Mouse (Mus musculus): ENCODE results near the gene Mylk. TPM values are rescaled to one million over a fixed set of nuclear protein-coding genes. Genes with fewer than 3 reads are reported as not detected.

Gene Mylk
- total RNA-seq, 2 experiments from 2014 or later: 13.8 to 15.7 TPM

GRCm38 (mm10) chr16:34839704-34840331 lies 94.8 kb downstream of the Mylk start:
- DNase-seq (ENCODE audit: low spot score in 2 of 2): no peak

- DNase-seq (ENCODE audit: low spot score in 2 of 2): no peak
These were observed 99.8 kb downstream of the Mylk start for GRCm38 (mm10) chr16:34844783-34845182.

GRCm38 (mm10) chr16:34847638-34848037 lies 102.6 kb downstream of the Mylk start:
- DNase-seq (ENCODE audit: low spot score in 2 of 2): no peak

- no peak for DNase-seq (ENCODE audit: low spot score in 2 of 2)
These were observed 109.1 kb downstream of the Mylk start for GRCm38 (mm10) chr16:34854066-34854465.

GRCm38 (mm10) chr16:34855136-34855535 lies 110.1 kb downstream of the Mylk start:
- no peak for DNase-seq (ENCODE audit: low spot score in 2 of 2)

GRCm38 (mm10) chr16:34855751-34856150 lies 110.7 kb downstream of the Mylk start:
- no peak for DNase-seq (ENCODE audit: low spot score in 2 of 2)

- no peak for DNase-seq (ENCODE audit: low spot score in 2 of 2)
These were observed 112.6 kb downstream of the Mylk start for GRCm38 (mm10) chr16:34857631-34858030.

GRCm38 (mm10) chr16:34860761-34861160 lies 115.8 kb downstream of the Mylk start:
- DNase-seq (ENCODE audit: low spot score in 2 of 2): no peak

- DNase-seq (ENCODE audit: low spot score in 2 of 2): no peak
These were observed 116.8 kb downstream of the Mylk start for GRCm38 (mm10) chr16:34861744-34862365.

- no peak for DNase-seq (ENCODE audit: low spot score in 2 of 2)
These were observed 120.4 kb downstream of the Mylk start for GRCm38 (mm10) chr16:34865373-34865772.

GRCm38 (mm10) chr16:34867217-34867616 lies 122.2 kb downstream of the Mylk start:
- DNase-seq (ENCODE audit: low spot score in 2 of 2): no peak

GRCm38 (mm10) chr16:34880031-34880778 lies 135.2 kb downstream of the Mylk start:
- DNase-seq (ENCODE audit: low spot score in 2 of 2): no peak

- no peak for DNase-seq (ENCODE audit: low spot score in 2 of 2)
These were observed 135.8 kb downstream of the Mylk start for GRCm38 (mm10) chr16:34880815-34881214.

GRCm38 (mm10) chr16:34887037-34887436 lies 142.0 kb downstream of the Mylk start:
- DNase-seq (ENCODE audit: low spot score in 2 of 2): no peak

- no peak for DNase-seq (ENCODE audit: low spot score in 2 of 2)
These were observed 149.0 kb downstream of the Mylk start for GRCm38 (mm10) chr16:34894016-34894415.

GRCm38 (mm10) chr16:34895916-34896315 lies 150.9 kb downstream of the Mylk start:
- no peak for DNase-seq (ENCODE audit: low spot score in 2 of 2)

- DNase-seq (ENCODE audit: low spot score in 2 of 2): no peak
These were observed 152.0 kb downstream of the Mylk start for GRCm38 (mm10) chr16:34896996-34897395.

- no peak for DNase-seq (ENCODE audit: low spot score in 2 of 2)
These were observed 153.2 kb downstream of the Mylk start for GRCm38 (mm10) chr16:34898057-34898789.

- DNase-seq (ENCODE audit: low spot score in 2 of 2): no peak
These were observed 154.2 kb downstream of the Mylk start for GRCm38 (mm10) chr16:34899071-34899808.

- DNase-seq (ENCODE audit: low spot score in 2 of 2): no peak
These were observed 155.0 kb downstream of the Mylk start for GRCm38 (mm10) chr16:34899997-34900396.

GRCm38 (mm10) chr16:34900471-34900870 lies 155.5 kb downstream of the Mylk start:
- no peak for DNase-seq (ENCODE audit: low spot score in 2 of 2)

Measured in left cerebral cortex, adult 18-20 months (tissue).